Mouse (Mus musculus) c-Kit-negative CD71-positive TER-119-positive erythroid progenitor cells, embryonic 14.5 days (primary cell): Measurements from ENCODE around the gene Tchhl1.

Source experiments
- DNase-seq: peaks from one replicate; pipeline ENCODE4 v3.0.0-alpha.2; 2013; ENCODE audit warnings: low read depth, low spot score

The Tchhl1 gene

DNA sequence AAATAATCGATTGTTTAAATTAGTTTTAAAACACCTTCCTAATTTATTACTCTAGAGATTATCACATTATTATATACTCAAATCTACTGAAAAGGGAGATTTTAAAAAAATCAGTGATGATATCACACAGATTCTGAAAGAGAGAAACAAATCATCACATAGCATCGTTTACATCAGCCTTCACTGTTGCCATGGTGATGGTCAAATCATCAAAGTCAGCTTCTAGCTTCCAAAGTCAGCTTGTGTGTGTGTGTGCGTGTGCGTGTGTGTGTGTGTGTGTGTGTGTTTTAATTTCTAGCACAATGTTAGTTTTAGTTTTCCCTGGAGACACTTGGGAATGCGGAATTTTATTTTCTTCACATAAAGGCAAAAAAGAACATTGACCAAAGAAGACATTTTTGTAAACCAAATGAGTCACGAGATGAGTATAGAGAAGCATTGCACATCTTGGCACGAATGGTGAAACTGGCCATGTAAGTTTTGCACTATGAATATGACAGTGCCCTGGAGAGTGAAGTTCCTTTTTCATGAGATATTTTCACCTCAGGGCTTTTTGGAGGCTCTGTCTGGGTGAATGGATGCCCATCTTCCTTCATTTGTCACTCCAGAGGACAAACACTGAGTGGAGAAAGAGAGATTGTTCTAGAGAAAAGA, 36.1 kb downstream of the Tchhl1 start:
- DNase-seq, result no peak

DNA sequence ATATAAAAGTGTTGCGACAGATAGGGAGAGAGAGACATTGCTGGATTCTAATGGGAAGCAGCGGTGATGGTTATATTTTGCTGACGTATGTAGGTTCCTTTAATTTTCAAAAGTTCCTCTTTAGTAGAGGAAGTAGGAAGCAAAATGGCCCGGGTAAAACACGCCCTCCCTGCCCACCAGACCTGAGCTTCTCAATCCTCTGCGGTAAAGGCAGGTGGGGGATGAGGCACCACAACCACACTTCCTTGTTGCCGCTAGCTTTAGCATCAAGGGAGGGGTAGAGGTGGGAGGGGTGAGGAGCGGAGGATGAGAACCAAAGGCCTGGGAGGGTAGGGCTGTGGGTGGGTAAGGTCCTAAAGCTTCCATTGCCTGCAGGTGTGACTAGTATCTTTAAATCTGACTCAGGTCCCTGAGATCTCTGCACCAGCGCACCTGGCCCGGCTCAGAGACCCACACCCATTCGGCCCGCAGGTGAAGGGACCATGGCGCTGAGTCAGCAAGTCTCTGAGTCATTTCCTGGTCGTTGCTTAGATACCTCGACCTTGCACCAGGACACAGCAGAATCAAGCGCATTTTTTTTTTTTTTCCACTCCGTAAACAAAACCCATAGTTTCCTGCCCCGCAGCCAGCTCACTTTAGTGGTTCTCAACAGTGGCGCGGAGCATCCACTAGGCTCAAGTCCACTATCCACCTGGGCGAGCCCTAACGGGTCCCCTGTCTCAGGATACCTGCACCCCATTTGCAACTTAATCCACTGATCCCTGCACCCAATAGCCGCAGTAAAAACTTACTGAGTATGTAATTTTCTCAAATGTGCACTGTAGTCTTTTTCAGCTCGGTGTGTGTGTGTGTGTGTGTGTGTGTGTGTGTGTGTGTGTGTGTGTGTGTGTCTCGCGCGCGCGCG, 37.7 kb downstream of the Tchhl1 start:
- DNase-seq, result no peak

DNA sequence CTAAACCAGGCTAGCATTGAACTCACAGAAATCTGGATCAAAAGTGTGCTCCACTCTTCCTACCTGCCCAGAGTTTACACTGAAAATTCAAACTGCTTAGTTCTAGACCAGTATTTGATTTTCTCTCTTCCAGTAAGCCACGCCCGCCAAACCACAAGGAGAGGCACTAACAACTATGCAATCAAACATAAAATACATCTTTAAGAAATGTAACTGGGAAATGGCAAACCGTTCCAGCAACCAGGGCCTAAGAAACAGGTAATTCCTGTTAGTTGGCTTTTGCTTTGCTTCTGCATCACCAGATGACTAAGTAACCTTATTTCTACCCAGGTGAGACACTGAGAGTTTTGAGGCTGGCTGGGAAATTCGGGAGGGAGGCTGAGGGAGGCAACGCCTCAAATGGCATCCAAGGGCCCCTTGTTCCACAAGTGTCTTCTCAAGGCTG, 38.3 kb downstream of the Tchhl1 start:
- no peak for DNase-seq

DNA sequence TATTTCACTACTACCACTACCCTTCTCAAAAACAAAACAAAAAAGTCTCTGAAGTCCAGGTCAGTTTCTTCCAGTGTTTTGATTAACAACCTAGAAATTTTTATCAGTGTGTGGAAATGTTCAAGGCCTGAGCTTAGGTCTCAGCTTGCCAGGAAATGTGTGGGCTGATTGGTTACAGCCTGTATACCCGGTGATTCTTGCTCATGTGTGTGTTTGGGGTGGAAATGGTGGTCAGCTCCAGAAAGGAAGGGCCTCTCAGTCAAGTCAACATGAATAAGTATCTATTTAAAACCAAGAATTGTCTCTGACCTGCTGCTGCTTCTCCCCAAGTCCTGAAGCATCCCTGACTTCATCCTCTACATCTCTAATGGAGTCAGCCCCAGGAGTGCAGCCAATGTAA, 40.7 kb downstream of the Tchhl1 start:
- no peak for DNase-seq

DNA sequence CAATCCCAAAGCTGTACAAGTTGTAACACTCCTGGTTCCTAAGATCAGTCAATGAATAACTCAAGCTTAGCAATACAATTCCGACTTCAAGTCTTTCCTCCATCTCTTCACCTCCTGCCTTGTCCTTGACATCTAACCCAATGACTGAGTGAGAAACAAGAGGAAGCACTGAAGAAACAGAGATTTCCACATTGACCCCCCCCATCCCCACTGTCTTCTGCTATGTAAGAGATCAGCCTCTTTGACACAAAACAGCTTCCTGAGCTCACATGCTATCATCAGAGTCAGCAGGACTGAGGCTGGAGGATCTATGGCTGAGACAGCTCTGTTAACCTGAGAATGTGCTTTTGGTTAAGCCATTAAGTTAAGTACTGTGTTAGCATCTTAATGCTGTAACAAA, 42.5 kb downstream of the Tchhl1 start:
- DNase-seq, result no peak

DNA sequence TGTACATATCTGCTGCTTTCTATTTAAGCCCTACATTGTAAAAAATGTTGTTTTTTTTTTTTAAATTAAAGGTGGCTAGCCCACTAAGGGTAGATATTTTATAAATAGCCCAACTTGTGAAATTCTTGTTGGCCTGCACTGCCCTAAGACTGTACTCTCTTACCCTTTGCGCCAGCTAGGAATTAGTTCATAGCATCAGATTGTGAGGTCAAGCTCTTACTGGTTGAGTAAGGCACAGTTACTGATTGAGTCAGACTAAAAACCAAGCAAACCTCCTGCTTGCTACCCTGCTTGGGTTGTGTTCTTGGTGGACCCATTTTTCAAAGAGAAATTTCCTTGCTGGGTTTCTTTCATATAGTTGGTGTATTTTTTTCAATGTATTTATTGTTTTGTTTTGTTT, 43.2 kb downstream of the Tchhl1 start:
- no peak for DNase-seq

DNA sequence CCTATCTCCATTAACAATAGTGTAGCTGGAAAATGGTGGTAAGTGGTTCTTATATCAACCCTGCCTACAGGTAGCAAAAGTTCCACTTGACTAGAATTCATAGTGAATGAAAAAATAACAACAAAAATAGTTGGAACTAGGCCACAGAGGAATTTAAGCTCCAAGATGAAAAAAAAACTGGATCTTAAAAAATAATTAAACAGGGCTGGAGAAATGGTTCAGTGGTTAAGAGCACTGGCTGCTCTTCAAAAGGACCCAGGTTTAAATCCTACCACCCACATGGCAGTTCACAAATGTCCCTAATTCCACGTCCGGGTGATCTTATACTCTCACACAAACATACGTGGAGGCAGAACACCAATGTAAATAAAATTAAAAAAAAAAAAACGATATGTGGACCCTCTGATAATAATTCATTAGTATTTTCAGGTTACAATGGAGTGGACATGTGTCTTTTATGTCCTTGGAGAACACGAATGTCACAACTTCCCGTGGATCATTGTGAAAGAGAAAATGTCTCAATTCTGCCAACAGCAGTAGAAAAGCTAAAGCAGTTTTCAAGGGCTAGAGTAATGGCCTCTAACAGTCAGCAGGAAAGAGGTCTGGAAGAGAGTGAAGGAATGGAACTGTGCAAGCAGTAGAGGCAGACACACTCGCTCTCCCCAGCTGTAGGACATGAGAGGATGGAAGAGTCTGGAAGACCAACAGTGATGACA, 44.0 kb downstream of the Tchhl1 start:
- DNase-seq, result no peak

DNA sequence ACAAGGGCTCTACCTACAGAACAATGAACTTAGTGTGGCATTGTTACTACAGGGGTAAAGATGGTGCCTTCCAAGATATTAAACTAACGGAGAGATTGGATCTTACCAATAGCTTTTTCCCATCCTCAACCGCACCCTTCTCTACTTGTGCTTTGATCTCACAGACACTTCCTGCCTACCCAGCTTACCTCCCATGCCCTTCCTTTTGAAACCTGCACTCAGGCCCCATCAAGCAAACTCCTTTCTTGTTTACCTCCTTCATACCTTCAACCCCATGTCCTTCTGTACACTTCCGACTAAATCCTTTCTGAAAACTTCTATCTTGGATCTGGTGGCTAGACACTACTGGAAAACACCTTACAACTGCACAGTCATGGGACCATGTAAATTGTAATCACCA, 46.1 kb downstream of the Tchhl1 start:
- DNase-seq, result no peak

DNA sequence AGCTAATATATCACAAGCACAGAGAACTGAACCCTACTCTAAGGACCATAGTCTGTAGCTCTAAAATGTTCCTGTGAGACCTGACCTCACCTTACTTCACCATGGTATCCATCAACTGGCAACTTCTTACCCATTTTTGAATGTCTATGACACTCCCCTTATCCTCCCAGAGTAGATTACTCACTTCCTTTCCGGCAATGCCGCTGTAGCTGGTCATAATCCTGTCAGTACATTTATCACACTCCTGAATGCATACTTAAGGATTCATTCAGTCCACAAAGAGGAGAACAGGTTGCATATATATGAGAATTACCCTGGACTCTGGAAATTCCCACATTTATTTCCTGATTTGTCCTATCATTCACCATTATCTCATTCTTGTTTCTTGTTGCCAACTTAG, 48.8 kb downstream of the Tchhl1 start:
- no peak for DNase-seq

DNA sequence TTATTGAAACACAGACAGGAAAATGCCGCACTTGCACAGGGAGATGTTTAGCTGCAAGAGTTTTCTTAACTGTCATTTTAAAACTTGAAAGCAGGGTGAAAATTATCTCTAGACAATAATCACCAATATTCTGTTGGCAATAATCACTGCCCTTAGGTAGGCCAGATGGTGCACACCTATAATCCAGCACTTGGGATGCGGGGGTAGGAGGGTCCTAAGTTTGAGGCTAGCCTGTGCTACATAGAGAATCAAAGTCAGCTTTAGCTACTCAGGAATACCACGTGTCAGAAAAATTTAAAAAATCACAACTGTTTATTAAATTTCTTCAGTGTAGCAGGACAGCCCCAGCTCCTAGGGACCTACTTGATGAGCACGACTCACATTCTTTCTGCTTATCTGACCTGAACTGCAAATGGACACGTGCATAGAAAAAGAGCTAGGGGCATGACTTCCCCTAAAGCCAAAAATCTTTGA, 51.3 kb downstream of the Tchhl1 start:
- no peak for DNase-seq

DNA sequence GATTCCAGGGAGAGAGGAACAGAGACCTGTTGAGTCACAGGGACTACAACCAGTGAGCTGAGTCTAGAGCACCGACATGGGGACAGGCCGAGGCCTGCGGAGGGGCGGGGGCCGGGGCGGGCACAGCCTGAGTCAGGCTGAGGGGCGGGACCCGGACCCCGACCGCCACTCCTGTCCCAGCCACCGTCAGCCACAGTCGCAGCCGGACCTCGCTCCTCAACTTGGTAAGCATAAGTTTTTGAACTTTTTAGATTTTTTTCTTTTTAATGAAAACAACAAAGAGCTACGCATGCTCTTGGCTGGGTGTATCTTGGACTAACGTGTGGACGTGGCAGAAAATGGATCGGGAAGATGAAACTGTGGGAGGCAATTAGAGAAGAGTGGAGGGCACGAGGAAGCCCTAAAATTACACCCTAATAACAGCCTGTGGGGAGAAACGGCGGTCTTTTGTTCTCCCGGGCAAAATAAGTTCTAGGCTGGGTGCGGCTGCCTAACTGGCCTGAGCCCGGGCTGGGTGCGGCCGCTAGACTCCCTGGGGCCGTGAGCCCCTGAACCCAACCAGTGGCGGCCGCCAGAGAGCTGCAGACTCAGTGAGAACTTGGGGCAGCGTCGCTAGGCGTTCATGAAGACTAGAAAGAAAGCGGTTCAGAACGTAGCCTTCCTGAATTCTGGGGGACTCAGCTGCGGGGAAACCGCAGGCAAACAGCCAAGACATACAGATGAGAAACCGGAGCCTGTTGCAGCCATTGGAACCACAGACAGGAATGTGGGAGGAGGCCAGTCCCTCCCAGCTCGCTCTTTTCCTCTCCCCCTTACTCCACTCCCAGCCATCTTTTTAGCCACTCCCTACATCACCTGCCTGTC, 52.0 kb downstream of the Tchhl1 start, which contains the start of gene S100a11:
S100a11 (plus strand) TSS at position 159 of the 864 bp plus-strand sequence.
- no peak for DNase-seq
